Mouse (Mus musculus) erythroblast, embryonic 14.5 days (primary cell): ENCODE data around the gene Scn8a. TPM values are rescaled to one million over a fixed set of nuclear protein-coding genes. Genes with fewer than 3 reads are reported as not detected.

Source experiments
- H3K27me3 ChIP-seq: 2 replicates; pipeline ENCODE4 v1.6.1; 2012; ENCODE audit warnings: inconsistent platforms; ENCODE audit not compliant: control insufficient read depth
- H3K36me3 ChIP-seq: 2 replicates; pipeline ENCODE4 v1.6.1; 2012; ENCODE audit warnings: mild to moderate bottlenecking, inconsistent platforms; ENCODE audit not compliant: control insufficient read depth
- H3K4me1 ChIP-seq: 2 replicates; pipeline ENCODE4 v1.6.1; 2012; ENCODE audit warnings: inconsistent platforms; ENCODE audit not compliant: control insufficient read depth
- H3K4me3 ChIP-seq: replicated peaks from 2 replicates; pipeline ENCODE3; 2012; ENCODE audit warnings: moderate library complexity, mild to moderate bottlenecking, inconsistent platforms
- H3K9me3 ChIP-seq: 2 replicates; pipeline ENCODE4 v1.6.1; 2012; ENCODE audit warnings: low read length, inconsistent platforms, mixed read lengths; ENCODE audit not compliant: control insufficient read depth
- GATA1 ChIP-seq: IDR thresholded peaks from 2 replicates; pipeline ENCODE4 v1.6.1; 2012; ENCODE audit warnings: low read length, inconsistent platforms, mixed read lengths
- TAL1 ChIP-seq: IDR thresholded peaks from 3 replicates; pipeline ENCODE4 v1.6.1; 2012; ENCODE audit warnings: low read length, inconsistent platforms, mixed read lengths
- polyA plus RNA-seq: library from polyadenylated mRNA; stranded (reverse); fragments of >175 nt; gene quantifications from 2 replicates; pipeline ENCODE4 v1.2.3, GENCODE M21; 2012

Scn8a gene
- polyA plus RNA-seq, 1 experiment = not detected

DNA sequence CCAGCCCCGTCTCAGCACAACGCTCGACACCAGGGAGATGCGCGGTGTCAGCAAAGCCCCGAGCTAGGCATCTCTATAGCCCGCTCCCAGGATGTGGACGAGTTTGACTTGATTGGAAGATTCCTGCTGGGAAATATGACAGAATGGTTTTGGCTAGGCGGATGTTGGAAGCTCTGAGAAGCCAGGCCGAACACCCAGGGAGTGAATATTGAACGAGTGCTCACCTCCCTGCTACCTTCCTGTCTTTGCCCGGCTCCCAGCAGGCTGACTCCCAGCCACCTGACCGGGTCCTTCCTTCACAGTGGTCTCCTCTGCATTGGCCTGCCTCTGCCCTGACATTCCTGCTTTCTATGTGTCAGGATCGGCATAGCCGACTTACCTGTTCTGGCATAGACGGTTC lies 85.1 kb downstream of the Scn8a start:
- H3K4me3 ChIP-seq = no peak overlapping the region
- peaks cover 1% of the 10 kb centered on the region; the same call in 1 of the 2 replicates for H3K9me3 ChIP-seq
- H3K4me1 ChIP-seq = no peaks in the 10 kb centered on the region
- TF ChIP-seq TAL1 (no peak), GATA1 (no peak)
- no peaks in the 10 kb centered on the region for H3K27me3 ChIP-seq
- no peaks in the 10 kb centered on the region for H3K36me3 ChIP-seq

- Histone ChIP-seq H3K27me3 (no peaks in the 10 kb centered on the region), H3K36me3 (no peaks in the 10 kb centered on the region), H3K4me1 (no peaks in the 10 kb centered on the region), H3K4me3 (no peak overlapping the region), H3K9me3 (no peaks in the 10 kb centered on the region)
- TF ChIP-seq TAL1 (no peak), GATA1 (no peak)
These were observed 91.3 kb downstream of the Scn8a start for GRCm38 (mm10) chr15:100960958-100961357.

GRCm38 (mm10) chr15:100961561-100961960 lies 91.9 kb downstream of the Scn8a start:
- no peaks in the 10 kb centered on the region for H3K36me3 ChIP-seq
- H3K4me3 ChIP-seq = no peak overlapping the region
- TF ChIP-seq TAL1 (no peak), GATA1 (no peak)
- no peaks in the 10 kb centered on the region for H3K9me3 ChIP-seq
- H3K4me1 ChIP-seq = no peaks in the 10 kb centered on the region
- no peaks in the 10 kb centered on the region for H3K27me3 ChIP-seq

DNA sequence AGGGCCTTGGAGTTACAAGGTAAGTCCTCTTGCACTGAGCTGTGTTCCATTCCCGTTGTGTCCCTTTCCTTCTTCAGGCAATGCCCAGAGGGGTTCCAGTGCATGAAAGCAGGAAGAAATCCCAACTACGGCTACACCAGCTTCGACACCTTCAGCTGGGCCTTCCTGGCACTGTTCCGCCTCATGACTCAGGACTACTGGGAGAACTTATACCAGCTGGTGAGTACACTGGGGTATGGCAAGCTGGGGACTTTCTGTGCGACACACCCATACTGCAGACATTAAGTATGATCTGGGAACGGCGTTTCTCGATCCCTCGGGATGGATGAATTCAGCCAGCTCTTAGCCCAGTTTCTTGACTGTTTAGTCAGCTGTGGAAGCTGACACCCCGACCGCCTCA lies 101.8 kb downstream of the Scn8a start:
- TF ChIP-seq TAL1 = no peak
- TF ChIP-seq GATA1 = no peak
- Histone ChIP-seq H3K4me3 (no peak overlapping the region), H3K36me3 (no peaks in the 10 kb centered on the region), H3K4me1 (no peaks in the 10 kb centered on the region), H3K9me3 (no peaks in the 10 kb centered on the region), H3K27me3 (no peaks in the 10 kb centered on the region; the same call in 1 of the 2 replicates)

DNA sequence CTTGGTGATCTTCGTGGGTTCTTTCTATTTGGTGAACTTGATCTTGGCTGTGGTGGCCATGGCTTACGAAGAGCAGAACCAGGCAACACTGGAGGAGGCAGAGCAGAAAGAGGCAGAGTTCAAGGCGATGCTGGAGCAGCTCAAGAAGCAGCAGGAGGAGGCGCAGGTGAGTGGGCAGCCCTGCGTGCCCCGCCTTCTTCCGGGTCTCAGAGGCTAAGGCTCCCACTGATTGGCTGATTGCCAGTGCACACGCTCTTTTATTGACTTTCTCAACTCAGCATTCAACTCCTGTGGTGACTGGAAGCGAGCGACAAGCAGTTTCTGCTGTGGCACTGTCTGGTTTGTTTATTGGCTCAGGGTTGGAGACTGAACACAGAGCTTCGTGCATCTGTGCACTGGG lies 103.1 kb downstream of the Scn8a start:
- Histone ChIP-seq H3K27me3 (no peaks in the 10 kb centered on the region; the same call in 1 of the 2 replicates), H3K9me3 (no peaks in the 10 kb centered on the region), H3K4me3 (no peak overlapping the region), H3K4me1 (no peaks in the 10 kb centered on the region), H3K36me3 (no peaks in the 10 kb centered on the region)
- TF ChIP-seq TAL1 = no peak
- no peak for TF ChIP-seq GATA1

GRCm38 (mm10) chr15:100974679-100975078 lies 105.0 kb downstream of the Scn8a start:
- Histone ChIP-seq H3K4me3 (no peak overlapping the region), H3K36me3 (no peaks in the 10 kb centered on the region), H3K4me1 (no peaks in the 10 kb centered on the region), H3K9me3 (no peaks in the 10 kb centered on the region), H3K27me3 (no peaks in the 10 kb centered on the region)
- no peak for TF ChIP-seq TAL1
- TF ChIP-seq GATA1 = no peak

DNA sequence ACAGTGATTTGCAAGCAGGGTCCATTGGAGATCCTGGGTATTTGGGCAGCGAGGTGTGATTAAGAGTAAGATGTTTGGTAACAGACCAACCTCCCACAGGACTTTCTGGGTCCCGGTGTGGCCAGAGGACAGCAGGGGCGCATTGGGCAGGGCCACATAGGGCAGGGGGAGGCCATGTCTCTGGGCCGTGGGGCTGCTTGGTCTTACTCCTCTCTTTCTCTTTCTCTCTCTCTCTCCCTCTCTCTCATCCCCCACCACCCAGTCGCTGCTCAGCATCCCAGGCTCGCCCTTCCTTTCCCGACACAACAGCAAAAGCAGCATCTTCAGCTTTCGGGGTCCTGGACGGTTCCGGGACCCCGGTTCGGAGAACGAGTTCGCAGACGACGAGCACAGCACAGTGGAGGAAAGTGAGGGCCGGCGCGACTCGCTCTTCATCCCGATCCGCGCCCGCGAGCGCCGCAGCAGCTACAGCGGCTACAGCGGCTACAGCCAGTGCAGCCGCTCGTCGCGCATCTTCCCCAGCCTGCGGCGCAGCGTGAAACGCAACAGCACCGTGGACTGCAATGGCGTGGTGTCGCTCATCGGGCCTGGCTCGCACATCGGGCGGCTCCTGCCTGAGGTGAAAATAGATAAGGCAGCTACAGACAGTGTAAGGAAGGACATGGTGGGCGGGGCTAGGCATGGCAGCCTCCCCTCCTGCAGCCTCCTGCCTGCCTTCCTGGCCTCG lies 113.9 kb downstream of the Scn8a start:
- H3K4me1 ChIP-seq = peaks cover 3% of the 10 kb centered on the region; the same call in 1 of the 2 replicates
- H3K36me3 ChIP-seq = no peaks in the 10 kb centered on the region
- peaks cover 38% of the 10 kb centered on the region for H3K27me3 ChIP-seq
- TF ChIP-seq TAL1 (no peak), GATA1 (no peak)
- no peak overlapping the region for H3K4me3 ChIP-seq
- no peaks in the 10 kb centered on the region for H3K9me3 ChIP-seq

- TF ChIP-seq GATA1 (no peak), TAL1 (no peak)
- H3K9me3 ChIP-seq = no peaks in the 10 kb centered on the region
- H3K27me3 ChIP-seq = peaks cover 38% of the 10 kb centered on the region
These were observed 114.7 kb downstream of the Scn8a start for GRCm38 (mm10) chr15:100984154-100984893.

GRCm38 (mm10) chr15:100986479-100986878 lies 116.8 kb downstream of the Scn8a start:
- Histone ChIP-seq H3K36me3 (no peaks in the 10 kb centered on the region), H3K9me3 (no peaks in the 10 kb centered on the region), H3K27me3 (peaks cover 38% of the 10 kb centered on the region), H3K4me3 (no peak overlapping the region), H3K4me1 (peaks cover 3% of the 10 kb centered on the region; the same call in 1 of the 2 replicates)
- TF ChIP-seq GATA1 (no peak), TAL1 (no peak)

More at GRCm38 (mm10) chr15:100984154-100984893, 114.7 kb downstream of the Scn8a start:
- no peaks in the 10 kb centered on the region for H3K36me3 ChIP-seq
- no peak overlapping the region for H3K4me3 ChIP-seq
- peaks cover 3% of the 10 kb centered on the region; the same call in 1 of the 2 replicates for H3K4me1 ChIP-seq
